Mouse (Mus musculus): Measurements from ENCODE around the gene Lmx1b. TPM values are rescaled to one million over a fixed set of nuclear protein-coding genes. Genes with fewer than 3 reads are reported as not detected.
A peak's percentile ranks its signal among the peaks of the same experiment; 100 is the strongest.

Gene Lmx1b
- polyA plus RNA-seq, 1 experiment from 2014 or later, result 0.95 TPM

DNA sequence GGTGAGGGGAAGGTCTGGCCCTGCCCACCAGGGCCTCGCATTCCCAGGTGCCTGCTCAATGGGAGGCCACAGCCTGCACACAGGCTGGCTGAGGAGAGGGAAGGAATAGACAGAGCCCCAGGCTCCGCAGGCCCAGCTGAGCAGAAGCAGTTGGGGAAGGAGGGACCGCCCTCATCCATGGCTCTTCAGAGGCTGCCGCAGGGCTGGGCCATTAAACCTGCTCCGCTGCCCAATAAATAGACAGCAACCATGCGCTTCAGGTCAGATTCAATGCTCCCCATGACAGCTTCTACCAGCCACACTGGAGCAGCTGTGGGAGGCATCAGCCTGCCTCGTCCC lies 45.3 kb downstream of the Lmx1b start:
- no peak for ATAC-seq
- no peak overlapping the region for H3K4me3 ChIP-seq (ENCODE audit: low read depth, low read length)
- H3K36me3 ChIP-seq (ENCODE audit: control insufficient read depth, insufficient read depth, low read length), result no peaks in the 10 kb centered on the region
- H3K9ac ChIP-seq (ENCODE audit: low read depth, low read length), result no peak overlapping the region
- no peaks in the 10 kb centered on the region for H3K9me3 ChIP-seq (replicated peaks; ENCODE audit: control insufficient read depth, low read length, poor library complexity, severe bottlenecking)
- no peaks in the 10 kb centered on the region for H3K27me3 ChIP-seq (ENCODE audit: control insufficient read depth, insufficient read depth, low read depth, low read length)
- no peak overlapping the region for H3K4me2 ChIP-seq (ENCODE audit: low read length)
- 23% methylated on average over 7 of the region's 7 CpGs for WGBS
- H3K4me1 ChIP-seq (ENCODE audit: control insufficient read depth, insufficient read depth, low read length), result peaks cover 14% of the 10 kb centered on the region
- H3K27ac ChIP-seq (ENCODE audit: low read length), result no peak overlapping the region

DNA sequence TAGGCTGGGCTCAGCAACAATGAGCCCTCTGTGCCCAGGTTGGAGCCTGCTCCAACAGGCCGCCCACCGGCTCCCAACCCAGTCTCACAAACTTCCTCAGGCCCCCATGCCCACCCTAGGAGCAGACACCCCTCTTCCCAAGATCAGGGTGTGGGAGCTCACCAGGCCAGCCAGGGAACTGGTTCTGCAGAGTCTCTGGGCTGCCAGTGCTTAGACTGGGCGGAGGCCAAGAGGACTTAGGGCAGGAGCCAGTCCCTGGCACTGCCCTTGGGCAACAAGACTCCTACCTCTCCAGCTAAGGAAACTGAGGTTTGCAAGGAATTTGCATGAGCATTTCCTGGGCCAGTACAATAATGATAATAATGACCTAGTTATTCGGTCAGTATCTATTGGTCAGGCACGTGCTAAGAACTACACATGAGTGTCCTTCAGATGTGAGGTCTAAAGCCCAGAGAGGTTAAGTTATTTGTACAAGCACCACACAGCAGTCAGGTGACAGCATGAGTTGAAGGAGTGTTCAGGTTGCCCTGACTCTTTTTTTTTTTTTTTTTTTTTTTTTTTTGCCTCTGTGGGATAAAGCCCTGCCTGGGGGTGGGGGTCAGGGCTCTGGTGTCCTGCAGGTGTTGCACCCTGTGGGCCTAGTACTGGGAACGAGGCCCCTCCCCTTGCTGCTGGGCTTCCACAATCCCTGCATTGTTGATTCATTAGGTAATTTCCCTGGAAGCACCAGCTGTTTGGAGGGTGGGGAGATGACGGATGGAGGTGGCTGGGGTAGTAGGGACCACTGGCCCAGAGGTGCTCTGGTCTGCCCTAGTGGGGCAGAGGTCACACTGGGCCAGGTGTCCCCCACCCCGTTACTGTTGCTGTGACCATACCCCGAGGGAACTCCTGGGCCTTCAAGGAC lies 45.9 kb downstream of the Lmx1b start:
- H3K9me3 ChIP-seq (replicated peaks; ENCODE audit: control insufficient read depth, low read length, poor library complexity, severe bottlenecking), result no peaks in the 10 kb centered on the region
- 0 out of 2 replicates have a peak, but pooled peaks have one; percentile 7 for ATAC-seq
- WGBS, result 55% methylated on average over 9 of the region's 9 CpGs
- H3K4me3 ChIP-seq (ENCODE audit: low read depth, low read length), result no peak overlapping the region
- H3K4me1 ChIP-seq (ENCODE audit: control insufficient read depth, insufficient read depth, low read length), result peaks cover 14% of the 10 kb centered on the region
- H3K27ac ChIP-seq (ENCODE audit: low read length), result no peak overlapping the region
- H3K9ac ChIP-seq (ENCODE audit: low read depth, low read length), result no peak overlapping the region
- H3K4me2 ChIP-seq (ENCODE audit: low read length), result no peak overlapping the region
- H3K27me3 ChIP-seq (ENCODE audit: control insufficient read depth, insufficient read depth, low read depth, low read length), result no peaks in the 10 kb centered on the region
- H3K36me3 ChIP-seq (ENCODE audit: control insufficient read depth, insufficient read depth, low read length), result no peaks in the 10 kb centered on the region

DNA sequence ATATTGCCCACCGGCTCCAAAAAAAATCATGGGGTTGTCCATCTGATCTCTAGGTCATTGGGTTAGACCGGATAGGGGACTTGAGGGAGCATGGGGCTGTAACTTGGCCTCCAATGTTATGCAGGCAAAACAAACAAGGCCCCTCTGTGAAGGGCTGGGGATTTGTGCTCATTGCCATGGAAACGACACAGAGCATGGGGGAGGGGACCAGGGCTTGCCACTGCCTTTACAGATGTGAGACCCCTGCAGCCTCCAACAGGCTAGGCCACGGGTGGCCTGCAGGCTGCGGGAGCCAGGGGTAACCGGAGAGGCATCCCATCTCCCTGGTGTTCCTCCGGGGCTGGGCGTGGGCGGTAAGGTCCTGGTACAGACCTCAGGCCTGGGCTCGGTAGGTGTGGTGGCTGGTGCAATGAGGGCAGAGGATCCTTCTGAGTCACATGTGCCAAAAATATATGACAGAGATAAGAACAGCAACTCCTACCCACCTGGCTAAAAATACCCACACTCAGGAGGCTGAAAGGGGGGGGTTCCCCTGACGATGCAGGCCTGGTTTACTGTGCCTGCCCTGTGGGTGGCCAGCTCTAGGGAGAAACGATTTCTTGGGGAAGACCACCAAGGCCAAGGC lies 47.3 kb downstream of the Lmx1b start:
- no peaks in the 10 kb centered on the region for H3K27me3 ChIP-seq (ENCODE audit: control insufficient read depth, insufficient read depth, low read depth, low read length)
- peak; percentile 69 for ATAC-seq
- no peaks in the 10 kb centered on the region for H3K9me3 ChIP-seq (replicated peaks; ENCODE audit: control insufficient read depth, low read length, poor library complexity, severe bottlenecking)
- H3K4me3 ChIP-seq (ENCODE audit: low read depth, low read length), result no peak overlapping the region
- no peak overlapping the region for H3K4me2 ChIP-seq (ENCODE audit: low read length)
- WGBS, result 6% methylated on average over 12 of the region's 12 CpGs
- peak overlapping the region; percentile 23; the same call in 1 of the 2 replicates for H3K27ac ChIP-seq (ENCODE audit: low read length)
- H3K4me1 ChIP-seq (ENCODE audit: control insufficient read depth, insufficient read depth, low read length), result peaks cover 14% of the 10 kb centered on the region
- H3K9ac ChIP-seq (ENCODE audit: low read depth, low read length), result peak overlapping the region; percentile 42; the same call in 1 of the 2 replicates
- H3K36me3 ChIP-seq (ENCODE audit: control insufficient read depth, insufficient read depth, low read length), result no peaks in the 10 kb centered on the region

DNA sequence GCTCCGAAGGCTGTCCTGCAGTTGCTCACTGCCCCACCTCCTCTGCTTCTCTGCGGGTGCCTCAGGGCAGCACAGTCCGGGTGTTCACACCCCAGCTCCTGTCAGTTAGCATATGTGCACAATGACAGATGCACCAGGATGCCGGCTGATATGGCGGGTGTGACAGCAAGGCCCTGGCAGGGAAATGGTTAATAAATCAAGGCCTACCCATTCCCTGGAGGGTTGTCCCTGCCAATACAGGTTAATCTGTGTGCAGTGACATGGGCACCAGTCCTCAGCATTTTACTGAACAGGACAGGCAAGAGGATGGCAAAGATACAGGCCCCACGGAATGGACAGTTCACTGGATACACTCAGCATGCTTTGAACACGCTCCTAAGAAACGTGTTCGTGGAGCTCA lies 51.0 kb downstream of the Lmx1b start:
- Histone ChIP-seq H3K4me3 (ENCODE audit: low read depth, low read length) (no peak overlapping the region), H3K4me1 (ENCODE audit: control insufficient read depth, insufficient read depth, low read length) (peaks cover 20% of the 10 kb centered on the region), H3K4me2 (ENCODE audit: low read length) (no peak overlapping the region), H3K27me3 (ENCODE audit: control insufficient read depth, insufficient read depth, low read depth, low read length) (peaks cover 12% of the 10 kb centered on the region), H3K27ac (ENCODE audit: low read length) (no peak overlapping the region), H3K9me3 (replicated peaks; ENCODE audit: control insufficient read depth, low read length, poor library complexity, severe bottlenecking) (no peaks in the 10 kb centered on the region), H3K9ac (ENCODE audit: low read depth, low read length) (0 out of 2 replicates have a peak overlapping the region, but pooled peaks have one; percentile 14), H3K36me3 (ENCODE audit: control insufficient read depth, insufficient read depth, low read length) (no peaks in the 10 kb centered on the region)
- 53% methylated on average over 9 of the region's 9 CpGs for WGBS
- ATAC-seq, result no peak

DNA sequence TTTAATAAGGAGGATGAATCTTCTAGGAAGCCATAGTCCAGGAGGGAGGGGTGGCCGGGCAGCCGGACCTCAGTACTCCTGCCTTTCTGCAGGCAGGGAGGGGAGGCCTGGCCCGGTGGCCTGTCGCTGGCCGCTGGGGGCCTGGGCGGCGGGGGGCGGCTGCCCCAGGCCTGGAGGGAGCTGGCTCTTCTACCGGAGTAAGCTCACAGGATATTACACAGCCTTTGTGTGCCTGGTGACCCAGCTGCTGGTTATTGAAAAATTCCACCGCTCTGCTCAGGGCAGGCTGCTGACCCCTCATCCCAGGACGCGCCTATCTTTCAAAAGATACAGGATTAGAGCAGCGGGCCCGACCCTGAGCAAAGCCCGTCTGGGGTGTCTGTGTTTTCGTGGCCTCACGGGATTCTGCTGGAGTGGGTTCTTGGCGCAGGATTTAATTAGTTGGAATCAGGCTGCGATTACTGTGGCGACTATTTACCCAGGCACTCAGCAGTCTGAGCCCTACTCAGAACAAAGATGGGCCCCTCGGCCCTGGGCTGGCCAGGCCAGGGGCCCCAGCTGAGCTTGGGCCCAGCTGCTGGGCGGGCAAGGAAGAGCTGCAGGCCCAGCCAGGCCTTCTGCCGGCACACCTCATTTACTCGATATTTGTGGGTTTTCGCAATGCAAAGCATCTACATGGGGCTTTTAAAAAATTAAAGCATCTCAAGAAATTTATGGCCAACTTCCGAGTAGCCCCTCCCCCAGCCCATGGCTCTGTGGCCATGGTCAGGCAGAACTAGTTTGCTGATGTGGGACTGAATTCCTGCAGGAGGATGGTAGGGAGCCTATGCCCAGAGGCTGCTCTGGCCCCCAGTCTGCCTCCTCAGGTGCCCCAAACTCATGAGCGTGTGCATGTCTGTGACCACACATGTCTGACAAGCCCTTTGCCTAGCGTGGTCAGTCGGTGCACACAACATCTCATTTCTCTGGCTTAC lies 55.1 kb downstream of the Lmx1b start:
- peak overlapping the region; percentile 36; the same call in 1 of the 2 replicates for H3K9ac ChIP-seq (ENCODE audit: low read depth, low read length)
- WGBS, result 14% methylated on average over 29 of the region's 29 CpGs
- H3K4me3 ChIP-seq (ENCODE audit: low read depth, low read length), result no peak overlapping the region
- H3K27me3 ChIP-seq (ENCODE audit: control insufficient read depth, insufficient read depth, low read depth, low read length), result peaks cover 24% of the 10 kb centered on the region
- no peak overlapping the region for H3K27ac ChIP-seq (ENCODE audit: low read length)
- no peaks in the 10 kb centered on the region for H3K36me3 ChIP-seq (ENCODE audit: control insufficient read depth, insufficient read depth, low read length)
- no peak overlapping the region for H3K4me2 ChIP-seq (ENCODE audit: low read length)
- H3K4me1 ChIP-seq (ENCODE audit: control insufficient read depth, insufficient read depth, low read length), result peaks cover 30% of the 10 kb centered on the region
- 0 out of 2 replicates have a peak, but pooled peaks have one; percentile 10 for ATAC-seq
- no peaks in the 10 kb centered on the region for H3K9me3 ChIP-seq (replicated peaks; ENCODE audit: control insufficient read depth, low read length, poor library complexity, severe bottlenecking)

DNA sequence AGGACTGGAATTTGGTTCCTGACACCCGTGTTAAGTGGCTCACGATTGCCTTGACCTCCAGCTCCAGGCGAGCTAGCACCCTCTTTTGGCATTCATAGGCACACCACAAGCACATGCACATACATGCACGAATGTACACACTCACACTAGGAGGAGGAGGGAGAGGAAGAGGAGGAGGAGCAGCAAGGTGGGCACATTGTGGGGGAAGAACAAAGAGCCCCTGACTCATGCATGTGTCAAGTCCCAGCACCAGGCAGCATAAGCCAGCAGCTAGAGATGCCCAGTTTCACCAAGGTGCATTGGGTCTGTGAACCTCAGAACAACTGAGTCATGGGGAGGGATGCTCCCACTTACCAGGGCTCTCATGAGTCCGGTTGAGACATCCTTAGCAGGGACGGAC lies 56.5 kb downstream of the Lmx1b start:
- peaks cover 34% of the 10 kb centered on the region for H3K4me1 ChIP-seq (ENCODE audit: control insufficient read depth, insufficient read depth, low read length)
- 17% methylated on average over 6 of the region's 6 CpGs for WGBS

DNA sequence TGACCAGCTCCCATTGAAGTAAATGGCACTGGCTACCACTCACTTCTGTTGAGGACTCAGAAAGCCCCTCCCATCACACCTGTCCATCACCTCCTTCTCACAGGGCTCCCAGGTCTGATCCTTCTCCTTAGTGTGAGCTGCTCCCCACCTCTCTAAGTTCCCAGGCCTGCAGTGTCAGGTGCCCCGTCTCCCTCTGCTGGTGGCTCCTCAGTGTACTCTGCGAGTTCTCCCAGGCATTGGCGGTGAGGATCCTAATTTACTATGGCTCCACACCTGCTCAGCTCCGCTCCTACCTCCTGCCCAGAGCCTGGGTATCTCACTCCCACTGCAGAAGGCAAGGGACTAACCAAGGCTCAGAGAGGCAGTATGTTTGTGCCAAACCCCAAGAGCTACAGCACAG lies 57.0 kb downstream of the Lmx1b start:
- Histone ChIP-seq H3K27me3 (ENCODE audit: control insufficient read depth, insufficient read depth, low read depth, low read length) (peaks cover 34% of the 10 kb centered on the region), H3K9ac (ENCODE audit: low read depth, low read length) (no peak overlapping the region), H3K4me1 (ENCODE audit: control insufficient read depth, insufficient read depth, low read length) (peaks cover 34% of the 10 kb centered on the region), H3K4me3 (ENCODE audit: low read depth, low read length) (no peak overlapping the region), H3K36me3 (ENCODE audit: control insufficient read depth, insufficient read depth, low read length) (no peaks in the 10 kb centered on the region), H3K4me2 (ENCODE audit: low read length) (no peak overlapping the region), H3K9me3 (replicated peaks; ENCODE audit: control insufficient read depth, low read length, poor library complexity, severe bottlenecking) (no peaks in the 10 kb centered on the region), H3K27ac (ENCODE audit: low read length) (no peak overlapping the region)
- ATAC-seq, result no peak
- 13% methylated on average over 4 of the region's 4 CpGs for WGBS

More for the DNA sequence above, 56.5 kb downstream of the Lmx1b start:
- H3K9ac ChIP-seq (ENCODE audit: low read depth, low read length), result no peak overlapping the region
- no peak overlapping the region for H3K27ac ChIP-seq (ENCODE audit: low read length)
- no peak overlapping the region for H3K4me2 ChIP-seq (ENCODE audit: low read length)
- peaks cover 32% of the 10 kb centered on the region for H3K27me3 ChIP-seq (ENCODE audit: control insufficient read depth, insufficient read depth, low read depth, low read length)
- H3K36me3 ChIP-seq (ENCODE audit: control insufficient read depth, insufficient read depth, low read length), result no peaks in the 10 kb centered on the region
- ATAC-seq, result no peak
- H3K9me3 ChIP-seq (replicated peaks; ENCODE audit: control insufficient read depth, low read length, poor library complexity, severe bottlenecking), result no peaks in the 10 kb centered on the region
- H3K4me3 ChIP-seq (ENCODE audit: low read depth, low read length), result no peak overlapping the region

DNA sequence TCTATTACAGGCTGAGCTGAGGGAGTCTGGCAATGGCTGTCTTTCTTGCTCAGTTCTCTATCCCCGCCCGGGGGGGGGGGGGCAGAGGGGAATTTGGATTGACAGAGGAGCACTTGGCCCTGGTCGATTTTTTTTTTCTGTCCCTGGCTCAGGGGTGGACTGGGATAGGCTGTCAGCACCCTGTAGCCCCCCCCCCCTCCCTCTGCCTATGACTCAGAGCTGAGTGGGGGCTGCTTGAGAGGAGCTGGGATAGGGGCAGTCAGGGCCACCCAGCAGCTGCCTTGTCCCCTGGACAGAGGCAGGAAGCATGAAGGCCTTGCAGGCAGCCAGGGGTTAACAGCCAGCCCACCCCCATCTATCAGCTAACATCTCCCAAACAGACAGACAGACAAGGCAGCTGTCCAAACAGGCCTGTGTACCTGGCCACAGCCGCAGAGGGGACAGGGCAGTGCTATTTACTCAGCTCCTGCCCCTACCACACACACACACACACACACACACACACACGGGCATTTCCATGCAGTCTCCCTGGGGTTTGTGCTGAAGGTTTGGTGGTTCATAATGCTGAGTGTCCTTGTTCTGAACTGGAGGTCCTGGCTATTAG lies 57.8 kb downstream of the Lmx1b start:
- H3K9me3 ChIP-seq (replicated peaks; ENCODE audit: control insufficient read depth, low read length, poor library complexity, severe bottlenecking), result no peaks in the 10 kb centered on the region
- no peaks in the 10 kb centered on the region for H3K36me3 ChIP-seq (ENCODE audit: control insufficient read depth, insufficient read depth, low read length)
- peaks cover 34% of the 10 kb centered on the region for H3K4me1 ChIP-seq (ENCODE audit: control insufficient read depth, insufficient read depth, low read length)
- H3K4me2 ChIP-seq (ENCODE audit: low read length), result no peak overlapping the region
- WGBS, result 2% methylated on average over 5 of the region's 5 CpGs
- H3K4me3 ChIP-seq (ENCODE audit: low read depth, low read length), result no peak overlapping the region
- no peak overlapping the region for H3K9ac ChIP-seq (ENCODE audit: low read depth, low read length)
- H3K27ac ChIP-seq (ENCODE audit: low read length), result no peak overlapping the region
- peaks cover 41% of the 10 kb centered on the region for H3K27me3 ChIP-seq (ENCODE audit: control insufficient read depth, insufficient read depth, low read depth, low read length)
- no peak for ATAC-seq
